Comparison of ENCODE assay signal across 8 mouse cellular contexts in the genomic region with DNA sequence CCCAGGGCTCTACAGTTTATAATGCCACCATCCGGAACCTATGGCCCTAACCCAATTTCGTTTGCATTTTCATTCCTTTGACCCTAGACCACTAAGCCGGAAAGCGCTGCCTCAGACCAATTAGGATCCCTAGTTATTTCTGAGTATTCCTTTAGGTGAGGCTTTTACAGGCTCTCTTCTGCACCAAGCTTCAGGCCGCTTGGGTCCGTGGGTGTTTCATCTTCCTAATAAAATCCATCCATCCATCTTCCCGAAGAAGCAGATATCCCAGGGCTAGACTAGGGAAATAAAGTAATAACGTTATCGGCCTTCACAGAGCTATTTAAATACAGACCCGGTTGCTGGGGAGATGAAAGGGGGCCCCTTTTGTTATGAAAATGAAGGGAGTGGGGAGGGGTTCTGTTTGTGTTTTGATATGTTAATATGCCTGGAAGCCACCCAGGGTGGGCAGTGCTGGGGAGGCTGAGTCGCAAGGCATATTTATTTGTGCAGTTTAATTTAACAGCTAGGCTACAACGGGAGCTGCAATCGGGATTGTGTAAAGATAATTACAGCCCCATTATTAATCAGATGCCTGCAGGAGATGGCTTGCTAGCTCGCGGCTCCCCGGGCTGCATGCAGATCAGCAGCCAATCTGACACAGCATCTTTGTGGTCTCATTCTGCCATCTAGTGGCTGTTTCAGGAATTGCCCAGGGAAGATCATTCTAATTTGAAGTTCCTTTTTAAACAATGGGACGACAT.
DNase-seq lines count a peak whose midpoint lies in the region; ATAC-seq and TF ChIP-seq lines count a peak whose summit lies in the region.

No protein-coding gene starts in this region.

- H3K27me3 ChIP-seq in forebrain, postnatal 0 days (ENCODE audit: insufficient read depth, low read length): no peaks in the 10 kb centered on the region
- 0 out of 2 replicates have a peak, but pooled peaks cover 4% of the 10 kb centered on the region for H3K27me3 ChIP-seq in lung, embryonic 14.5 days (ENCODE audit: insufficient read depth, low read length)

- peaks cover 5% of the 10 kb centered on the region; the same call in 1 of the 2 replicates for H3K4me1 ChIP-seq in forebrain, postnatal 0 days (ENCODE audit: insufficient read depth)
- H3K4me1 ChIP-seq in lung, embryonic 14.5 days (ENCODE audit: insufficient read depth): peaks cover 6% of the 10 kb centered on the region; the same call in 1 of the 2 replicates

- peak; percentile 23 for DNase-seq in MEL-GATA-1-ER (ENCODE audit: extremely low read depth, low read depth)
- DNase-seq in cerebellum, adult 18-20 months: peak; percentile 84 to 90
- DNase-seq in forebrain, postnatal 0 days: peak; percentile 98
- peak; percentile 89 for DNase-seq in heart, postnatal 4 days
- DNase-seq in layer of hippocampus, adult 2 months (ENCODE audit: low spot score in 2 of 2): peak; percentile 87 to 95
- DNase-seq in lung, embryonic 14.5 days: peak; percentile 97
- peak; percentile 65 for DNase-seq in testis, postnatal 14 days (ENCODE audit: low spot score)

- H3K9me3 ChIP-seq in forebrain, postnatal 0 days (ENCODE audit: low read length): no peaks in the 10 kb centered on the region
- H3K9me3 ChIP-seq in lung, embryonic 14.5 days (ENCODE audit: low read depth, low read length): no peaks in the 10 kb centered on the region

- peak overlapping the region; percentile 35 for H3K9ac ChIP-seq in forebrain, postnatal 0 days
- no peak overlapping the region for H3K9ac ChIP-seq in lung, embryonic 14.5 days

- ATAC-seq in forebrain, postnatal 0 days: peak; percentile 91
- no peak for ATAC-seq in lung, embryonic 14.5 days (ENCODE audit: insufficient read depth)
- 0 out of 2 replicates have a peak, but pooled peaks have one; percentile 26 for ATAC-seq in neutrophil, adult 5-6 weeks (ENCODE audit: extremely low read depth, insufficient number of reproducible peaks, low FRiP score, poor library complexity, severe bottlenecking)

- H3K4me3 ChIP-seq in forebrain, postnatal 0 days (ENCODE audit: low read depth, low read length): peak overlapping the region; percentile 26
- peak overlapping the region; percentile 49 for H3K4me3 ChIP-seq in layer of hippocampus, adult 2 months
- peak overlapping the region; percentile 23; the same call in 1 of the 2 replicates for H3K4me3 ChIP-seq in lung, embryonic 14.5 days (ENCODE audit: low read depth, low read length)

- no peaks in the 10 kb centered on the region for H3K36me3 ChIP-seq in forebrain, postnatal 0 days (ENCODE audit: insufficient read depth)
- no peaks in the 10 kb centered on the region for H3K36me3 ChIP-seq in lung, embryonic 14.5 days (ENCODE audit: insufficient read depth)

- peak; percentile 98 for TF ChIP-seq CTCF in forebrain, postnatal 0 days (IDR thresholded peaks at IDR 0.05; ENCODE audit: low read depth)
- TF ChIP-seq CTCF in layer of hippocampus, adult 2 months (conservative IDR thresholded peaks at IDR 0.05): peak; percentile 98
- TF ChIP-seq CTCF in lung, embryonic 14.5 days (IDR thresholded peaks at IDR 0.05; ENCODE audit: low read depth): peak; percentile 95

- H3K4me2 ChIP-seq in forebrain, postnatal 0 days (ENCODE audit: low read depth): peak overlapping the region; percentile 51
- peak overlapping the region; percentile 54 for H3K4me2 ChIP-seq in lung, embryonic 14.5 days

- peak overlapping the region; percentile 87 for H3K27ac ChIP-seq in forebrain, postnatal 0 days (ENCODE audit: low read depth, low read length)
- H3K27ac ChIP-seq in layer of hippocampus, adult 2 months: peak overlapping the region; percentile 24
- no peak overlapping the region for H3K27ac ChIP-seq in lung, embryonic 14.5 days (ENCODE audit: low read depth)

- WGBS in forebrain, postnatal 0 days: 1% methylated on average over 17 of the region's 17 CpGs
- WGBS in lung, embryonic 14.5 days: 7% methylated on average over 17 of the region's 17 CpGs

Comparison
In these comparisons a context has a peak if more than half of its experiments do, and no peak if none do; other contexts are left out.
1. DNase-seq: peak in every context shown above with its lines; median percentile 98 in forebrain, postnatal 0 days; 97 in lung, embryonic 14.5 days; 91 in layer of hippocampus, adult 2 months; 89 in heart, postnatal 4 days; 87 in cerebellum, adult 18-20 months; 65 in testis, postnatal 14 days; 23 in MEL-GATA-1-ER.